Mouse (Mus musculus) liver, embryonic 14.5 days (tissue): ENCODE results near the gene Rdh7.

ENCODE experiments used
- CTCF ChIP-seq: IDR thresholded peaks from 2 replicates; pipeline ENCODE4 v1.5.1; 2016; ENCODE audit warnings: antibody characterized with exemption, low read depth, control low read depth
- EP300 ChIP-seq: IDR thresholded peaks from 2 replicates; pipeline ENCODE4 v1.6.1; 2016; ENCODE audit warnings: antibody characterized with exemption, low read depth

GRCm38 (mm10) chr10:127904718-127905446 lies 16.3 kb upstream of the Rdh7 start:
- no peak for TF ChIP-seq CTCF
- TF ChIP-seq EP300 = no peak
